Mouse (Mus musculus): Measurements from ENCODE around the gene Tmem178. TPM values are rescaled to one million over a fixed set of nuclear protein-coding genes. Genes with fewer than 3 reads are reported as not detected.

The Tmem178 gene
- total RNA-seq, 2 experiments from 2014 or later = 4.4 to 4.9 TPM

- DNase-seq = no peak
These were observed 103.6 kb downstream of the Tmem178 start for GRCm38 (mm10) chr17:81047930-81048564.

Other genes starting within 250 kb of the Tmem178 start
- 10 to 100 TPM; 38.1 to 48.9 TPM for gene Map4k3, start 216.1 kb upstream of the Tmem178 start, total RNA-seq (2021)
- gene Thumpd2, start 120.5 kb downstream of the Tmem178 start, total RNA-seq (2021) = 1 to 10 TPM; 7.7 to 10.0 TPM